Mouse (Mus musculus) c-Kit-negative CD71-positive TER-119-positive erythroid progenitor cells, embryonic 14.5 days (primary cell): ENCODE data around the gene Ncam2.

ENCODE experiments used
- DNase-seq: peaks from one replicate; pipeline ENCODE4 v3.0.0-alpha.2; 2013; ENCODE audit warnings: low read depth, low spot score

The Ncam2 gene

GRCm38 (mm10) chr16:81650286-81650685, 449.8 kb downstream of the Ncam2 start:
- no peak for DNase-seq

GRCm38 (mm10) chr16:81651550-81651949, 451.1 kb downstream of the Ncam2 start:
- no peak for DNase-seq

- no peak for DNase-seq
Measured at GRCm38 (mm10) chr16:81656550-81656949, 456.1 kb downstream of the Ncam2 start.

GRCm38 (mm10) chr16:81673866-81674265, 473.4 kb downstream of the Ncam2 start:
- DNase-seq: no peak

GRCm38 (mm10) chr16:81675546-81675945, 475.0 kb downstream of the Ncam2 start:
- no peak for DNase-seq
